In genomic region chr10:91027964-91028363, GRCm38 (mm10) we compare ENCODE assay signal across 29 mouse cellular contexts. TPM values are rescaled to one million over a fixed set of nuclear protein-coding genes. Genes with fewer than 3 reads are reported as not detected.
DNase-seq lines count a peak whose midpoint lies in the region; TF ChIP-seq lines count a peak whose summit lies in the region.
"Had no signal": no experiment of that assay in that cellular context is flagged by ENCODE, and none has a peak within 500 bp of the region (broad histone marks: within the 10 kb centered on the region; RNA-seq: fewer than 3 reads in every experiment).

No protein-coding gene starts in this region.

- peak; percentile 48; the same call in 1 of the 2 replicates for TF ChIP-seq EP300 in CH12.LX (IDR thresholded peaks at IDR 0.05; ENCODE audit: low read length)

- TF ChIP-seq CTCF in lung, adult 2 months (IDR thresholded peaks at IDR 0.05; ENCODE audit: insufficient read depth, low read length) = no peak
- TF ChIP-seq CTCF in CH12.LX (conservative IDR thresholded peaks at IDR 0.05 in 1 of 2, IDR thresholded peaks at IDR 0.05 in 1 of 2; ENCODE audit: low read depth in 2 of 2, low read length in 2 of 2) = no peak
- no peak for TF ChIP-seq CTCF in bone marrow, adult 2 months (IDR thresholded peaks at IDR 0.05; ENCODE audit: control insufficient read depth, insufficient read depth, low read length)

- H3K79me2 ChIP-seq in CH12.LX (replicated peaks; ENCODE audit: control insufficient read depth, extremely low read depth, insufficient read depth, poor library complexity, severe bottlenecking) = no peaks in the 10 kb centered on the region

- 76% methylated on average over 5 of the region's 5 CpGs for WGBS in lung, adult 2 months
- 82% methylated on average over 5 of the region's 5 CpGs for WGBS in bone marrow, adult 2 months

- no peak overlapping the region for H3K9ac ChIP-seq in CH12.LX (ENCODE audit: insufficient read depth, low read depth)
- H3K9ac ChIP-seq: embryonic facial prominence, embryonic 12.5 days; heart, embryonic 13.5 days; hindbrain, embryonic 15.5 days; limb, embryonic 15.5 days; liver, embryonic 13.5 days; midbrain, embryonic 12.5 days; neural tube, embryonic 12.5 days; stomach, embryonic 15.5 days had no signal

- peaks cover 10 to 23% of the 10 kb centered on the region in 2 experiments for H3K36me3 ChIP-seq in CH12.LX (replicated peaks in 1 of 2; ENCODE audit: control insufficient read depth in 1 of 2, insufficient read depth in 1 of 2, low read length in 1 of 2)
- H3K36me3 ChIP-seq: stomach, embryonic 15.5 days had no signal

- TF ChIP-seq RAD21 in CH12.LX (IDR thresholded peaks at IDR 0.05; ENCODE audit: low read depth, low read length) = no peak

- dilution Hi-C loops in CH12.LX (cut with MboI; ENCODE audit: extremely low pct_ligation_motif_present, extremely low pct_unique_long_range_greater_than_20kb, low sequenced_read_pairs) = no loop called here

- in situ Hi-C loops in CH12.LX (cut with MboI; ENCODE audit: low pct_ligation_motif_present, low pct_unique_long_range_greater_than_20kb, low sequenced_read_pairs) = no loop called here

- peak overlapping the region; percentile 87 for H3K27ac ChIP-seq in CH12.LX (ENCODE audit: insufficient read depth, low read depth)
- H3K27ac ChIP-seq in bone marrow, adult 2 months (ENCODE audit: control insufficient read depth, insufficient read depth, low read depth, low read length, poor library complexity) = peak overlapping the region; percentile 32; the same call in 1 of the 2 replicates
- H3K27ac ChIP-seq: embryonic facial prominence, embryonic 12.5 days; gastrocnemius, adult 2 months; heart, adult 2 months; heart, embryonic 13.5 days; hindbrain, embryonic 15.5 days; limb, embryonic 10.5 days; limb, embryonic 15.5 days; liver, embryonic 13.5 days; midbrain, embryonic 12.5 days; neural tube, embryonic 12.5 days; stomach, embryonic 15.5 days had no signal

- H3K4me1 ChIP-seq in lung, adult 2 months (ENCODE audit: control insufficient read depth, insufficient read depth, low read length) = no peaks in the 10 kb centered on the region
- H3K4me1 ChIP-seq in CH12.LX (ENCODE audit: control insufficient read depth in 1 of 2, insufficient read depth in 2 of 2) = peaks cover 7 to 43% of the 10 kb centered on the region in 2 experiments
- no peaks in the 10 kb centered on the region for H3K4me1 ChIP-seq in bone marrow, adult 2 months (ENCODE audit: control insufficient read depth, insufficient read depth, low read length)
- H3K4me1 ChIP-seq: embryonic facial prominence, embryonic 12.5 days; heart, embryonic 13.5 days; hindbrain, embryonic 15.5 days; limb, embryonic 10.5 days; limb, embryonic 15.5 days; midbrain, embryonic 12.5 days; neural tube, embryonic 12.5 days; stomach, embryonic 15.5 days had no signal

- DNase-seq in lung, postnatal 25 days (ENCODE audit: low spot score) = peak; percentile 21
- no peak for DNase-seq in lung, adult 2 months
- DNase-seq in A20 (ENCODE audit: low read depth, low spot score) = peak; percentile 85
- peak; percentile 87 for DNase-seq in CH12.LX (ENCODE audit: extremely low read depth)
- DNase-seq in adrenal gland, adult 18-20 months (ENCODE audit: low spot score in 2 of 2) = no peak
- no peak for DNase-seq in frontal cortex, postnatal 14 days (ENCODE audit: low spot score in 2 of 2)
- DNase-seq: adrenal gland, adult 8-10 months; cerebellum, adult 11 months; cerebellum, adult 9-10 months; embryo, embryonic 11 days; gastrocnemius, adult 2 months; gastrocnemius, postnatal 36 days; heart, postnatal 10 days; kidney, adult 11 months; kidney, postnatal 14 days; liver, embryonic 13.5 days; lung, adult 18-20 months; lung, postnatal 10 days had no signal

- TF ChIP-seq POLR2A in lung, adult 2 months (IDR thresholded peaks at IDR 0.05; ENCODE audit: borderline replicate concordance, extremely low read depth, low read depth, low read length) = no peak
- TF ChIP-seq POLR2A in CH12.LX (IDR thresholded peaks at IDR 0.05; ENCODE audit: low read depth, low read length) = no peak
- TF ChIP-seq POLR2A in bone marrow, adult 2 months (IDR thresholded peaks at IDR 0.05; ENCODE audit: borderline replicate concordance, control insufficient read depth, low read depth, low read length) = no peak

- H3K9me3 ChIP-seq in CH12.LX (replicated peaks; ENCODE audit: low read length) = no peaks in the 10 kb centered on the region
- H3K9me3 ChIP-seq: embryonic facial prominence, embryonic 12.5 days; heart, embryonic 13.5 days; hindbrain, embryonic 15.5 days; limb, embryonic 10.5 days; limb, embryonic 15.5 days; liver, embryonic 13.5 days; midbrain, embryonic 12.5 days; neural tube, embryonic 12.5 days; stomach, embryonic 15.5 days had no signal

- peak overlapping the region; percentile 64 for H3K4me2 ChIP-seq in CH12.LX (ENCODE audit: insufficient read depth, low read depth, poor library complexity, severe bottlenecking)
- H3K4me2 ChIP-seq: embryonic facial prominence, embryonic 12.5 days; heart, embryonic 13.5 days; hindbrain, embryonic 15.5 days; limb, embryonic 15.5 days; liver, embryonic 13.5 days; midbrain, embryonic 12.5 days; neural tube, embryonic 12.5 days; stomach, embryonic 15.5 days had no signal

- H3K4me3 ChIP-seq in lung, adult 2 months (replicated peaks; ENCODE audit: extremely low read depth, low read depth, low read length) = no peak overlapping the region
- no peak overlapping the region for H3K4me3 ChIP-seq in CH12.LX (replicated peaks in 1 of 3; ENCODE audit: low read depth in 2 of 3, low read length in 2 of 3, poor library complexity in 1 of 3)
- H3K4me3 ChIP-seq in bone marrow, adult 2 months (replicated peaks; ENCODE audit: control insufficient read depth, low read depth, low read length) = no peak overlapping the region
- H3K4me3 ChIP-seq: embryonic facial prominence, embryonic 12.5 days; gastrocnemius, adult 2 months; heart, adult 2 months; heart, embryonic 13.5 days; hindbrain, embryonic 15.5 days; limb, embryonic 10.5 days; limb, embryonic 15.5 days; liver, embryonic 13.5 days; midbrain, embryonic 12.5 days; myocyte; neural tube, embryonic 12.5 days; stomach, embryonic 15.5 days had no signal

- H3K27me3 ChIP-seq in CH12.LX (replicated peaks) = no peaks in the 10 kb centered on the region
- H3K27me3 ChIP-seq: embryonic facial prominence, embryonic 12.5 days; heart, embryonic 13.5 days; hindbrain, embryonic 15.5 days; limb, embryonic 15.5 days; liver, embryonic 13.5 days; midbrain, embryonic 12.5 days; neural tube, embryonic 12.5 days; stomach, embryonic 15.5 days had no signal

TF ChIP-seq in CH12.LX, 34 proteins besides CTCF, POLR2A, EP300 and RAD21 (continues in another document):
- no peak for TF ChIP-seq POLR2AphosphoS2 (IDR thresholded peaks at IDR 0.05; ENCODE audit: low read depth, low read length)
- 0 out of 2 replicates have a peak, but pooled peaks have one; percentile 34 for TF ChIP-seq KAT2A (IDR thresholded peaks at IDR 0.05; ENCODE audit: insufficient replicate concordance, low read length)
- 0 out of 2 replicates have a peak, but pooled peaks have one; percentile 14 for TF ChIP-seq TBP (conservative IDR thresholded peaks at IDR 0.05; ENCODE audit: low read depth, low read length)
- TF ChIP-seq SMC3 (IDR thresholded peaks at IDR 0.05; ENCODE audit: low read depth, low read length) = 0 out of 2 replicates have a peak, but pooled peaks have one; percentile 2
- TF ChIP-seq E2F4 (IDR thresholded peaks at IDR 0.05; ENCODE audit: insufficient replicate concordance, low read depth, low read length) = no peak
- TF ChIP-seq MXI1 (IDR thresholded peaks at IDR 0.05; ENCODE audit: low read depth, low read length) = peak; percentile 39; the same call in 1 of the 2 replicates
- TF ChIP-seq MYC (IDR thresholded peaks at IDR 0.05; ENCODE audit: low read depth, low read length) = 0 out of 2 replicates have a peak, but pooled peaks have one; percentile 2
- no peak for TF ChIP-seq USF2 (conservative IDR thresholded peaks at IDR 0.05; ENCODE audit: low read depth, low read length)
- no peak for TF ChIP-seq UBTF (IDR thresholded peaks at IDR 0.05; ENCODE audit: low read depth, low read length)
- TF ChIP-seq HCFC1 (IDR thresholded peaks at IDR 0.05; ENCODE audit: low read depth, low read length) = peak; percentile 22; the same call in 1 of the 2 replicates
- TF ChIP-seq NRF1 (IDR thresholded peaks at IDR 0.05; ENCODE audit: low read depth, low read length) = no peak
- no peak for TF ChIP-seq ZNF384 (IDR thresholded peaks at IDR 0.05; ENCODE audit: low read depth, low read length)
- 0 out of 2 replicates have a peak, but pooled peaks have one; percentile 12 for TF ChIP-seq JUN (IDR thresholded peaks at IDR 0.05; ENCODE audit: insufficient read depth, low read depth, low read length)
- TF ChIP-seq ELF1 (IDR thresholded peaks at IDR 0.05; ENCODE audit: low read depth, low read length) = peak; percentile 24; the same call in 1 of the 2 replicates
- TF ChIP-seq BHLHE40 (IDR thresholded peaks at IDR 0.05; ENCODE audit: low read depth, low read length) = no peak
- no peak for TF ChIP-seq PAX5 (IDR thresholded peaks at IDR 0.05; ENCODE audit: low read length)
- TF ChIP-seq ZC3H11A (IDR thresholded peaks at IDR 0.05; ENCODE audit: low read depth, low read length) = no peak
- TF ChIP-seq GABPA (IDR thresholded peaks at IDR 0.05; ENCODE audit: insufficient replicate concordance, low read depth, low read length) = no peak
- TF ChIP-seq NELFE (IDR thresholded peaks at IDR 0.05; ENCODE audit: low read depth, low read length) = no peak
- no peak for TF ChIP-seq USF1 (IDR thresholded peaks at IDR 0.05; ENCODE audit: low read depth, low read length)
- TF ChIP-seq ZMIZ1 (IDR thresholded peaks at IDR 0.05; ENCODE audit: low read depth, low read length) = no peak
- peak; percentile 39; the same call in 1 of the 2 replicates for TF ChIP-seq IRF4 (IDR thresholded peaks at IDR 0.05; ENCODE audit: low read depth, low read length)

RNA-seq across cellular contexts. Expression of gene Apaf1, which starts 54.6 kb away (rescaled TPM):
- polyA plus RNA-seq in lung, adult 2 months (2012; rRNA removed) = 7.0 and 10.0 TPM in 2 replicates
- 17.6 and 22.1 TPM in 2 replicates for total RNA-seq in CH12.LX (2012; rRNA removed)
- total RNA-seq in CH12.LX (2014; rRNA removed) = 27.3 and 29.6 TPM in 2 replicates
- polyA plus RNA-seq in CH12.LX (2012; ENCODE audit: insufficient read length, low read depth) = 16.0 and 18.2 TPM in 2 replicates
- polyA plus RNA-seq in bone marrow, adult 2 months (2011; ENCODE audit: insufficient read depth, insufficient read length, low replicate concordance, missing spikeins) = 34.6 and 35.4 TPM in 2 replicates
- total RNA-seq in adrenal gland, adult 18-20 months (2021) = 1 to 10 TPM; 5.4 to 5.8 TPM

RNA-seq across cellular contexts. Expression of gene Ikbip, which starts 54.8 kb away (rescaled TPM):
- 3.5 and 5.7 TPM in 2 replicates for polyA plus RNA-seq in lung, adult 2 months (2012; rRNA removed)
- 6.2 and 7.2 TPM in 2 replicates for total RNA-seq in CH12.LX (2012; rRNA removed)
- total RNA-seq in CH12.LX (2014; rRNA removed) = 4.7 and 6.0 TPM in 2 replicates
- 2.1 and 2.5 TPM in 2 replicates for polyA plus RNA-seq in CH12.LX (2012; ENCODE audit: insufficient read length, low read depth)
- polyA plus RNA-seq in bone marrow, adult 2 months (2011; ENCODE audit: insufficient read depth, insufficient read length, low replicate concordance, missing spikeins) = 4.3 and 8.8 TPM in 2 replicates
- total RNA-seq in adrenal gland, adult 18-20 months (2021) = 10 to 100 TPM; 30.9 to 31.5 TPM

Comparison
In these comparisons a context has a peak if more than half of its experiments do, and no peak if none do; other contexts are left out.
1. DNase-seq: peak in lung, postnatal 25 days (single experiment), A20 (single experiment) and CH12.LX (single experiment); none in lung, adult 2 months (single experiment), adrenal gland, adult 18-20 months (0 of 2) and frontal cortex, postnatal 14 days (0 of 2).